Mouse (Mus musculus): ENCODE measurements around the gene Syce1. TPM values are rescaled to one million over a fixed set of nuclear protein-coding genes. Genes with fewer than 3 reads are reported as not detected.
"Not testable (repeated sequence)": the region's sequence is repeated elsewhere in the genome, so short reads cannot be mapped to it uniquely, and the experiment has no call there.

Syce1 gene
- polyA plus RNA-seq, 1 experiment from 2014 or later = not detected

DNA sequence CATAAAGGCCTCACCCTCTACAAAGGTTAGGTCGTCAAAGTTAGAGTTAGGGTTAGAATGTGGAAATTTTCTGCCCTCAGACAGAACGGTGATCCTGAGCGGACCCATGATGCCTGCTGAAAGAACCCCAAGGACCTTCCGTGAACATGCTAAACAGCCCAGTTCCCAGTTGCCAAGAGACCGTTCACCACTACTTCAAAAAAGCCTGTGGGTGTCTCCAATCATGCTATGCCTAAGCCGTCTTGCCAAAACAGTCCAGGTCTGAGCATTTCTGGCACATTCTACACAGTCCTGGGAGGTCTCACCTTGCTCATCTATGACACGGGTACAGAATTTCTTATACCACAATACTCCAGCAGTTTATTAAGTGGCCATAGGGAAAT is 392 bp upstream of the Syce1 start:
- Histone ChIP-seq H3K27me3 (replicated peaks; ENCODE audit: insufficient read depth, low read length) (no peaks in the 10 kb centered on the region), H3K9ac (replicated peaks; ENCODE audit: low read depth) (no peak overlapping the region), H3K4me2 (replicated peaks; ENCODE audit: low read depth, low read length) (no peak overlapping the region), H3K9me3 (ENCODE audit: low read length) (no peaks in the 10 kb centered on the region), H3K27ac (ENCODE audit: low read length) (no peak overlapping the region), H3K4me3 (ENCODE audit: low read depth, low read length) (no peak overlapping the region), H3K4me1 (ENCODE audit: insufficient read depth, low read depth, low read length) (no peaks in the 10 kb centered on the region), H3K36me3 (ENCODE audit: insufficient read depth, low read length) (no peaks in the 10 kb centered on the region)
- DNase-seq (ENCODE audit: low spot score) = no peak
- 82% methylated on average over 7 of the region's 7 CpGs for WGBS
- TF ChIP-seq EP300 (IDR thresholded peaks at IDR 0.05) = no peak
- ATAC-seq = no peak

DNA sequence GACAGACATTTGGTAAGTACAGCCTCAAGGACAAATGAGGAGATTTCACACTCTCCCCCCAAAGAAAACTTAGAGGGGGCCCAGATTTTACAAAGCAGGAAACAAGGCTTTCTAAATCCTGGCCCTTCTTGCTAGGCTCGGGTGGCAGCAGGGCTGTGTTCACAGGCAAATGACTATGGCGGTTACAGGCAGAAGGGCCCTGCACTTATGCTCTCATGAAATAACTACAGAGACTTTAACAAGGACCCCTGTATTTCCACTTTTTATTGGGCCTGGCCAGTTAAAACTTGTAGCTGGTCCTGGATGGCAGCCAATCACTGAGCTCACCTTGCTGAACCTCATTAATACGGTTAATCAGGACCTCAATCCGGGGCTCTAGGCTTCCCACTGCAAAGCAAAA is 7.1 kb downstream of the Syce1 start:
- no peaks in the 10 kb centered on the region for H3K4me1 ChIP-seq (ENCODE audit: insufficient read depth, low read depth, low read length)
- WGBS = 64% methylated on average over 4 of the region's 4 CpGs
- no peak overlapping the region for H3K9ac ChIP-seq (replicated peaks; ENCODE audit: low read depth)
- ATAC-seq = no peak
- no peak for DNase-seq (ENCODE audit: low spot score)
- no peak overlapping the region for H3K4me3 ChIP-seq (ENCODE audit: low read depth, low read length)
- no peak overlapping the region for H3K27ac ChIP-seq (ENCODE audit: low read length)
- H3K27me3 ChIP-seq (replicated peaks; ENCODE audit: insufficient read depth, low read length) = no peaks in the 10 kb centered on the region
- H3K36me3 ChIP-seq (ENCODE audit: insufficient read depth, low read length) = no peaks in the 10 kb centered on the region
- H3K9me3 ChIP-seq (ENCODE audit: low read length) = no peaks in the 10 kb centered on the region
- TF ChIP-seq CTCF (IDR thresholded peaks at IDR 0.05) (no peak), EP300 (IDR thresholded peaks at IDR 0.05) (no peak)
- no peak overlapping the region for H3K4me2 ChIP-seq (replicated peaks; ENCODE audit: low read depth, low read length)

DNA sequence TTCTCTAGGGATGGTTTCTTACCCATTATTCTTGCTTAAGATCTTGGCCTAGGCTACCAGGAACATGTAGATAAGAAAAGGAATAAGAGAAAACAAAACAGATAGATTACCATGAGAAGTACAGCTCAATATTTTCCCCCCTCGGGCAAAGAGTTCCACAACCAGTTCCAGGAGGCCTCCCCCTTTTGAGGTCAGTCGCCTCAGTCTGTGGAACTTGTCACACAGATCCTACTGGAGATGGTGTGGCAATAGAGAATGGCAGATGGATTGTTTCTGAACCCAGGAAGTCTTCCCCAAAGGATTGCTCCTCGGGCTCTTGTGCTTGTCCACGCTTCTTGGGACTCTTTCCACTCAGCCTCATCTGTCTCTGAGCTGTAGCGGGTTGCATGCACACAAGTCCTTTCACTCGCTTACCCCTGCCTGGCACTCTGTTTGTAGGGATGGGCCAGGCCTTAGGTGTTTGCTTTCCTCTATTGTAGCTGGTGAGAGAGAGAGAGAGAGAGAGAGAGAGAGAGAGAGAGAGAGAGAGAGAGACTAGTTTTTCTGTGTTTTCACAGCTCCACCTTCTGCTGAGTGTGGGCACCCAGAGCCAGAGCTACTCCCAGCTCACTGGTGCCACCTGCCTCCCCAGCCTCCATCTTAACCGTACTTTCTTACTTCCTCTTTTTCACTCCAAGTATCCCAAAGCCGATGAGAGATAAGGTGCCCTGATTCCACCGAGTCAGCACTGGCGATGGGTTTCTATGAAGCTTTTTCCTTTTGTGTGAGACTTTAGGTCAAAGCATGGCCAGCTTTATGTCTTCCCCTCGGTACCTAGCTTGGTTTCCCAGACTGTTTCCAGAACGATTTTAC is 21.5 kb downstream of the Syce1 start:
- H3K27me3 ChIP-seq (replicated peaks; ENCODE audit: insufficient read depth, low read length) = no peaks in the 10 kb centered on the region
- no peak overlapping the region for H3K4me2 ChIP-seq (replicated peaks; ENCODE audit: low read depth, low read length)
- no peak overlapping the region for H3K27ac ChIP-seq (ENCODE audit: low read length)
- no peak for TF ChIP-seq CTCF (IDR thresholded peaks at IDR 0.05)
- no peak for TF ChIP-seq EP300 (IDR thresholded peaks at IDR 0.05)
- H3K4me3 ChIP-seq (ENCODE audit: low read depth, low read length) = no peak overlapping the region
- no peak for ATAC-seq
- no peaks in the 10 kb centered on the region for H3K36me3 ChIP-seq (ENCODE audit: insufficient read depth, low read length)
- no peaks in the 10 kb centered on the region for H3K9me3 ChIP-seq (ENCODE audit: low read length)
- WGBS = 65% methylated on average over 12 of the region's 12 CpGs
- no peak overlapping the region for H3K9ac ChIP-seq (replicated peaks; ENCODE audit: low read depth)
- H3K4me1 ChIP-seq (ENCODE audit: insufficient read depth, low read depth, low read length) = no peaks in the 10 kb centered on the region
- DNase-seq (ENCODE audit: low spot score) = no peak

DNA sequence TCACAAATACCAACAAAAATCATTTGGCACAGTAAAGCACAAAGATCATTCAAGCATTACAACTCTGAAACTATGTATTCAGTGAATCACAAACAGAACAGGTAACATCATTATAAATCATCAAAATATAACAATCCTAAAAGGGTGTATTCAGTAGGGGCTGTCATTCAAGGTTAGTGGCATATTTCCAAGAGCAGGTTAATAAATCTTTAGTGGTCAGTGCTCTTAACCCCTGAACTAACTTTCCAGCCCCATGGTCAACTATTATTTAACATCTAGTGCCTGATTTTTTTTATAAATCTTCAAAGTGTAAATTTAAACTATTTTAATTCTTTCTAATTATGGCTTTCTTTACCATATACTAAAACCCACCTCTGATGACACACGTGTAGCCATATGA is 22.3 kb downstream of the Syce1 start:
- H3K4me2 ChIP-seq (replicated peaks; ENCODE audit: low read depth, low read length); ATAC-seq; H3K4me3 ChIP-seq (ENCODE audit: low read depth, low read length); H3K27me3 ChIP-seq (replicated peaks; ENCODE audit: insufficient read depth, low read length); H3K9ac ChIP-seq (replicated peaks; ENCODE audit: low read depth); DNase-seq (ENCODE audit: low spot score); H3K9me3 ChIP-seq (ENCODE audit: low read length); H3K4me1 ChIP-seq (ENCODE audit: insufficient read depth, low read depth, low read length); H3K27ac ChIP-seq (ENCODE audit: low read length); H3K36me3 ChIP-seq (ENCODE audit: insufficient read depth, low read length): not testable (repeated sequence)
- WGBS = 65% methylated on average over 1 of the region's 1 CpGs

DNA sequence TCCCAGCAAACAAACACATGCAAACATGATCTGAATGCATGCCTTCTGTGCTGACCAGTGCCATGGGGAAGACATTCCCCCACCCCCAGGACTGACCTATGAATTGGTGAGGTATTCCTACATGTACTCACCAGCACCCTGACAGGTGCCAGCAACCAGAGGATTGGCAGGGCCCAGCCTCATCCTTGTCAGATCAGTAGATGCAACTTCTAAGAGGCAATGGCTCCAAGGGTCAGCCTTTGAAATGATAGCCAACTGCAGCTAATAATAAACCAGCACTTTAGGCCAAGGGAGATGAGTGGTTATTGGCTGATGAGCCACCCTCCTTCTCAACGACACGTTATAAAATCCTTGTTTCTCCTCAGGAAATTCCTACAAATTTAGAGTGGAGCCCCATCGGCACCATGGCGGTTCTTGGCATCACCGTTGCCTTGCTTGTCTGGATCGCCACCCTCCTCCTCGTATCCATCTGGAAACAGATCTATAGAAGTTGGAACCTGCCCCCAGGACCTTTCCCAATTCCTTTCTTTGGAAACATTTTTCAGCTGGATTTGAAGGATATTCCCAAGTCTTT is 24.1 kb downstream of the Syce1 start, which contains the start of gene Cyp2e1:
Gene Cyp2e1 (plus strand): TSS at position 293 of the 574 bp plus-strand sequence.
- Histone ChIP-seq H3K9ac (replicated peaks; ENCODE audit: low read depth) (no peak within 1 kb of the TSS), H3K27ac (ENCODE audit: low read length) (no peak within 1 kb of the TSS), H3K27me3 (replicated peaks; ENCODE audit: insufficient read depth, low read length) (no peaks in the 10 kb centered on the region), H3K9me3 (ENCODE audit: low read length) (no peaks in the 10 kb centered on the region), H3K36me3 (ENCODE audit: insufficient read depth, low read length) (no peaks in the 10 kb centered on the region), H3K4me3 (ENCODE audit: low read depth, low read length) (no peak within 1 kb of the TSS), H3K4me1 (ENCODE audit: insufficient read depth, low read depth, low read length) (no peaks in the 10 kb centered on the region), H3K4me2 (replicated peaks; ENCODE audit: low read depth, low read length) (no peak within 1 kb of the TSS)
- no peak for DNase-seq (ENCODE audit: low spot score)
- 78% methylated on average over 7 of the region's 7 CpGs for WGBS
- TF ChIP-seq CTCF (IDR thresholded peaks at IDR 0.05) (no peak), EP300 (IDR thresholded peaks at IDR 0.05) (no peak)
- no peak for ATAC-seq

DNA sequence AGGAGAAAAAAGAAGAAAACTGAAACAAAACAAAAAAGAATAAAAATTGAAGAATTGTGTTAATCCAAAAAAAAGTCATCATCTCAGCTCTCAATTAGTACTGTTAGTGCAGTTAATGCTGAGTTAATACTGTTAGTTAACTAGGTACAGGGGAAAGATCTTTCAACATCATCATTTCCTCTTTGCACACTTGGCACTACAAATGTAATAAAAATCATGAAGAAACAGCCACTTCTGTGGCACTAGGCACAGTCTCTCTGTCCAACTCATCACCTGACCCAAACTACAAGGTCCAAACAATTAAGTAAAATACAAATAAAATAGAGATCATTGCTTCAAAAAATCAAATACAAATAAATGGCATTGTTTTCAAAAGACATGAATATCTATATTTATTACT is 27.0 kb downstream of the Syce1 start:
- H3K27me3 ChIP-seq (replicated peaks; ENCODE audit: insufficient read depth, low read length) = no peaks in the 10 kb centered on the region
- H3K9ac ChIP-seq (replicated peaks; ENCODE audit: low read depth) = no peak overlapping the region
- H3K9me3 ChIP-seq (ENCODE audit: low read length) = no peaks in the 10 kb centered on the region
- H3K4me3 ChIP-seq (ENCODE audit: low read depth, low read length) = no peak overlapping the region
- TF ChIP-seq CTCF (IDR thresholded peaks at IDR 0.05) (no peak), EP300 (IDR thresholded peaks at IDR 0.05) (no peak)
- H3K27ac ChIP-seq (ENCODE audit: low read length) = no peak overlapping the region
- H3K4me2 ChIP-seq (replicated peaks; ENCODE audit: low read depth, low read length) = no peak overlapping the region
- no peak for DNase-seq (ENCODE audit: low spot score)
- ATAC-seq = no peak
- H3K36me3 ChIP-seq (ENCODE audit: insufficient read depth, low read length) = no peaks in the 10 kb centered on the region
- no peaks in the 10 kb centered on the region for H3K4me1 ChIP-seq (ENCODE audit: insufficient read depth, low read depth, low read length)

All from lung, postnatal 0 days (tissue).